Mouse (Mus musculus) megakaryocyte progenitor cell, adult 5-6 weeks (primary cell): ENCODE results near the gene Unc13b. TPM values are rescaled to one million over a fixed set of nuclear protein-coding genes. Genes with fewer than 3 reads are reported as not detected.

Source experiments
- ATAC-seq: replicated peaks from 2 replicates; pipeline ENCODE4 v1.8.0; 2016; ENCODE audit warnings: mild to moderate bottlenecking, moderate TSS enrichment, inconsistent platforms; ENCODE audit not compliant: poor library complexity
- total RNA-seq, 2 experiments: library from RNA; stranded (forward) in 1 of 2; stranded (reverse) in 1 of 2; fragments of 157-497, 149-512 nt in 1 of 2; fragments of 200-1000 nt in 1 of 2; gene quantifications; 2 replicates each; pipeline versions ENCODE4 v1.2.3 to v1.2.4; 2015 to 2017

Unc13b gene
- total RNA-seq, 2 experiments from 2014 or later = 0.96 TPM; not detected in 1

- ATAC-seq = no peak
Measured at GRCm38 (mm10) chr4:43209673-43210072, 150.9 kb downstream of the Unc13b start.

- ATAC-seq = no peak
Measured at GRCm38 (mm10) chr4:43216491-43216890, 157.7 kb downstream of the Unc13b start.

- peak; percentile 52; the same call in 1 of the 2 replicates for ATAC-seq
Measured at GRCm38 (mm10) chr4:43217997-43218396, 159.2 kb downstream of the Unc13b start.

- ATAC-seq = no peak
Measured at GRCm38 (mm10) chr4:43231821-43232220, 173.1 kb downstream of the Unc13b start.

GRCm38 (mm10) chr4:43232985-43233384 is 174.2 kb downstream of the Unc13b start:
- ATAC-seq = no peak

GRCm38 (mm10) chr4:43233489-43233888 is 174.7 kb downstream of the Unc13b start:
- no peak for ATAC-seq

- no peak for ATAC-seq
Measured at GRCm38 (mm10) chr4:43236898-43237297, 178.1 kb downstream of the Unc13b start.

- no peak for ATAC-seq
Measured at GRCm38 (mm10) chr4:43240716-43241115, 182.0 kb downstream of the Unc13b start.

- 0 out of 2 replicates have a peak, but pooled peaks have one; percentile 23 for ATAC-seq
Measured at GRCm38 (mm10) chr4:43244022-43244421, 185.3 kb downstream of the Unc13b start.

- no peak for ATAC-seq
Measured at GRCm38 (mm10) chr4:43245776-43246175, 187.0 kb downstream of the Unc13b start.

- no peak for ATAC-seq
Measured at GRCm38 (mm10) chr4:43248026-43248425, 189.3 kb downstream of the Unc13b start.

GRCm38 (mm10) chr4:43248909-43249308 is 190.2 kb downstream of the Unc13b start:
- ATAC-seq = no peak

GRCm38 (mm10) chr4:43251269-43251668 is 192.5 kb downstream of the Unc13b start:
- peak; percentile 57 for ATAC-seq

- no peak for ATAC-seq
Measured at GRCm38 (mm10) chr4:43257040-43257439, 198.3 kb downstream of the Unc13b start.

- no peak for ATAC-seq
Measured at GRCm38 (mm10) chr4:43258556-43258955, 199.8 kb downstream of the Unc13b start.

GRCm38 (mm10) chr4:43259435-43259834 is 200.7 kb downstream of the Unc13b start:
- ATAC-seq = no peak

- no peak for ATAC-seq
Measured at GRCm38 (mm10) chr4:43260096-43260495, 201.3 kb downstream of the Unc13b start.

- ATAC-seq = peak; percentile 44
Measured at GRCm38 (mm10) chr4:43262821-43263220, 204.1 kb downstream of the Unc13b start.

- ATAC-seq = no peak
Measured at GRCm38 (mm10) chr4:43266146-43266545, 207.4 kb downstream of the Unc13b start.

GRCm38 (mm10) chr4:43266623-43267322 is 208.0 kb downstream of the Unc13b start, which contains the start of gene Atp8b5:
Gene Atp8b5, plus strand, starts transcription at chr4:43267159.
- ATAC-seq = peak; percentile 98

- no peak for ATAC-seq
Measured at GRCm38 (mm10) chr4:43267323-43267658, 208.5 kb downstream of the Unc13b start.

GRCm38 (mm10) chr4:43285476-43285875 is 226.7 kb downstream of the Unc13b start:
- no peak for ATAC-seq

GRCm38 (mm10) chr4:43287305-43287704 is 228.6 kb downstream of the Unc13b start:
- peak; percentile 83 for ATAC-seq
